In genomic region chr1:121708301-121708700, GRCm38 (mm10) we compare ENCODE assay signal across 16 mouse cellular contexts.
A peak's percentile ranks its signal among the peaks of the same experiment; 100 is the strongest.
DNase-seq lines count a peak whose midpoint lies in the region; ATAC-seq and TF ChIP-seq lines count a peak whose summit lies in the region.
"Had no signal": no experiment of that assay in that cellular context is flagged by ENCODE, and none has a peak within 500 bp of the region (broad histone marks: within the 10 kb centered on the region; RNA-seq: fewer than 3 reads in every experiment).

No protein-coding gene starts in this region.

- H3K4me1 ChIP-seq in intestine, embryonic 16.5 days (ENCODE audit: control insufficient read depth, insufficient read depth, low read length), result no peaks in the 10 kb centered on the region
- H3K4me1 ChIP-seq in intestine, embryonic 15.5 days (replicated peaks), result no peaks in the 10 kb centered on the region
- H3K4me1 ChIP-seq in intestine, postnatal 0 days (replicated peaks; ENCODE audit: control insufficient read depth, insufficient read depth, low read length), result no peaks in the 10 kb centered on the region
- H3K4me1 ChIP-seq in forebrain, postnatal 0 days (ENCODE audit: insufficient read depth), result no peaks in the 10 kb centered on the region
- H3K4me1 ChIP-seq: embryonic facial prominence, embryonic 15.5 days; heart, embryonic 15.5 days; hindbrain, embryonic 13.5 days; limb, embryonic 15.5 days; lung, embryonic 15.5 days had no signal

- H3K27me3 ChIP-seq in intestine, embryonic 16.5 days (replicated peaks; ENCODE audit: control insufficient read depth, insufficient read depth, low read length), result no peaks in the 10 kb centered on the region
- H3K27me3 ChIP-seq in intestine, embryonic 15.5 days (replicated peaks), result no peaks in the 10 kb centered on the region
- no peaks in the 10 kb centered on the region for H3K27me3 ChIP-seq in intestine, postnatal 0 days (replicated peaks; ENCODE audit: control insufficient read depth, insufficient read depth, low read length)
- H3K27me3 ChIP-seq in forebrain, postnatal 0 days (ENCODE audit: insufficient read depth, low read length), result no peaks in the 10 kb centered on the region
- H3K27me3 ChIP-seq: embryonic facial prominence, embryonic 15.5 days; heart, embryonic 15.5 days; hindbrain, embryonic 13.5 days; limb, embryonic 15.5 days; lung, embryonic 15.5 days had no signal

- TF ChIP-seq CTCF in intestine, postnatal 0 days (IDR thresholded peaks at IDR 0.05; ENCODE audit: low read depth), result peak; percentile 25; the same call in 1 of the 2 replicates
- no peak for TF ChIP-seq CTCF in forebrain, postnatal 0 days (IDR thresholded peaks at IDR 0.05; ENCODE audit: low read depth)

- no peaks in the 10 kb centered on the region for H3K9me3 ChIP-seq in intestine, embryonic 16.5 days (ENCODE audit: control insufficient read depth, low read length)
- no peaks in the 10 kb centered on the region for H3K9me3 ChIP-seq in intestine, embryonic 15.5 days
- H3K9me3 ChIP-seq in intestine, postnatal 0 days (ENCODE audit: control insufficient read depth), result no peaks in the 10 kb centered on the region
- no peaks in the 10 kb centered on the region for H3K9me3 ChIP-seq in forebrain, postnatal 0 days (ENCODE audit: low read length)
- H3K9me3 ChIP-seq: embryonic facial prominence, embryonic 15.5 days; heart, embryonic 15.5 days; hindbrain, embryonic 13.5 days; limb, embryonic 15.5 days; lung, embryonic 15.5 days had no signal

- H3K4me3 ChIP-seq in intestine, embryonic 16.5 days (ENCODE audit: low read length), result no peak overlapping the region
- no peak overlapping the region for H3K4me3 ChIP-seq in intestine, embryonic 15.5 days (replicated peaks)
- H3K4me3 ChIP-seq in intestine, postnatal 0 days (ENCODE audit: low read depth, low read length), result no peak overlapping the region
- H3K4me3 ChIP-seq in forebrain, postnatal 0 days (ENCODE audit: low read depth, low read length), result no peak overlapping the region
- H3K4me3 ChIP-seq: embryonic facial prominence, embryonic 15.5 days; heart, embryonic 15.5 days; hindbrain, embryonic 13.5 days; left cerebral cortex, adult 2 months; limb, embryonic 15.5 days; lung, embryonic 15.5 days; myocyte had no signal

- 0 out of 2 replicates have a peak, but pooled peaks have one; percentile 26 for ATAC-seq in intestine, embryonic 16.5 days
- ATAC-seq in intestine, embryonic 15.5 days, result no peak
- ATAC-seq in intestine, postnatal 0 days, result no peak
- ATAC-seq in forebrain, postnatal 0 days, result no peak
- ATAC-seq: forebrain, embryonic 16.5 days had no signal

- H3K4me2 ChIP-seq in intestine, embryonic 16.5 days (ENCODE audit: low read depth, low read length), result no peak overlapping the region
- H3K4me2 ChIP-seq in intestine, embryonic 15.5 days (replicated peaks), result no peak overlapping the region
- no peak overlapping the region for H3K4me2 ChIP-seq in intestine, postnatal 0 days (replicated peaks; ENCODE audit: low read depth)
- H3K4me2 ChIP-seq in forebrain, postnatal 0 days (ENCODE audit: low read depth), result no peak overlapping the region
- H3K4me2 ChIP-seq: embryonic facial prominence, embryonic 15.5 days; heart, embryonic 15.5 days; hindbrain, embryonic 13.5 days; limb, embryonic 15.5 days; lung, embryonic 15.5 days had no signal

- no peak overlapping the region for H3K27ac ChIP-seq in intestine, embryonic 16.5 days (ENCODE audit: low read length)
- H3K27ac ChIP-seq in intestine, embryonic 15.5 days, result no peak overlapping the region
- no peak overlapping the region for H3K27ac ChIP-seq in intestine, postnatal 0 days (ENCODE audit: low read depth, low read length)
- no peak overlapping the region for H3K27ac ChIP-seq in forebrain, postnatal 0 days (ENCODE audit: low read depth, low read length)
- H3K27ac ChIP-seq: embryonic facial prominence, embryonic 15.5 days; heart, embryonic 15.5 days; hindbrain, embryonic 13.5 days; left cerebral cortex, adult 2 months; limb, embryonic 15.5 days; lung, embryonic 15.5 days had no signal

- H3K9ac ChIP-seq in intestine, embryonic 16.5 days (ENCODE audit: low read depth, low read length), result no peak overlapping the region
- H3K9ac ChIP-seq in intestine, embryonic 15.5 days, result no peak overlapping the region
- no peak overlapping the region for H3K9ac ChIP-seq in intestine, postnatal 0 days (ENCODE audit: low read depth, low read length)
- H3K9ac ChIP-seq in forebrain, postnatal 0 days, result no peak overlapping the region
- H3K9ac ChIP-seq: embryonic facial prominence, embryonic 15.5 days; heart, embryonic 15.5 days; hindbrain, embryonic 13.5 days; limb, embryonic 15.5 days; lung, embryonic 15.5 days had no signal

- no peaks in the 10 kb centered on the region for H3K36me3 ChIP-seq in intestine, embryonic 16.5 days (ENCODE audit: control insufficient read depth, insufficient read depth, low read length)
- H3K36me3 ChIP-seq in intestine, embryonic 15.5 days, result no peaks in the 10 kb centered on the region
- no peaks in the 10 kb centered on the region for H3K36me3 ChIP-seq in intestine, postnatal 0 days (ENCODE audit: control insufficient read depth, insufficient read depth)
- H3K36me3 ChIP-seq in forebrain, postnatal 0 days (ENCODE audit: insufficient read depth), result no peaks in the 10 kb centered on the region
- H3K36me3 ChIP-seq: embryonic facial prominence, embryonic 15.5 days; heart, embryonic 15.5 days; hindbrain, embryonic 13.5 days; limb, embryonic 15.5 days; lung, embryonic 15.5 days had no signal

- WGBS in intestine, embryonic 16.5 days, result 65% methylated on average over 10 of the region's 10 CpGs
- WGBS in intestine, embryonic 15.5 days, result 67% methylated on average over 10 of the region's 10 CpGs
- WGBS in intestine, postnatal 0 days, result 57% methylated on average over 10 of the region's 10 CpGs
- WGBS in forebrain, postnatal 0 days, result 72% methylated on average over 10 of the region's 10 CpGs

- DNase-seq in right cerebral cortex, postnatal 4 days, result peak; percentile 11
- DNase-seq in right cerebral cortex, postnatal 25 days, result no peak
- no peak for DNase-seq in forebrain, postnatal 0 days
- DNase-seq in layer of hippocampus, postnatal 36 days, result no peak
- DNase-seq: gastrocnemius, postnatal 25 days had no signal
